Mouse (Mus musculus): ENCODE measurements around the gene Sirt2. TPM values are rescaled to one million over a fixed set of nuclear protein-coding genes. Genes with fewer than 3 reads are reported as not detected.

Sirt2 gene
- polyA plus RNA-seq, 1 experiment from 2014 or later = 50.3 TPM

GRCm38 (mm10) chr7:28733211-28733610 is 33.3 kb upstream of the Sirt2 start:
- Histone ChIP-seq H3K4me3 (peak overlapping the region; percentile 50), H3K9ac (0 out of 2 replicates have a peak overlapping the region, but pooled peaks have one; percentile 12), H3K9me3 (replicated peaks) (peaks cover 9% of the 10 kb centered on the region; the same call in 1 of the 2 replicates), H3K4me2 (peak overlapping the region; percentile 82), H3K27ac (no peak overlapping the region), H3K27me3 (no peaks in the 10 kb centered on the region), H3K36me3 (peaks cover 29% of the 10 kb centered on the region), H3K4me1 (replicated peaks) (peaks cover 11% of the 10 kb centered on the region)
- no peak for ATAC-seq (replicated peaks; ENCODE audit: insufficient number of reproducible peaks, insufficient read depth, low FRiP score, low read depth)
- 23% methylated on average over 11 of the region's 11 CpGs for WGBS

- peaks cover 9% of the 10 kb centered on the region; the same call in 1 of the 2 replicates for H3K9me3 ChIP-seq (replicated peaks)
- no peak for ATAC-seq (replicated peaks; ENCODE audit: insufficient number of reproducible peaks, insufficient read depth, low FRiP score, low read depth)
- no peak overlapping the region for H3K4me3 ChIP-seq
- H3K4me1 ChIP-seq (replicated peaks) = peaks cover 11% of the 10 kb centered on the region
- H3K27me3 ChIP-seq = no peaks in the 10 kb centered on the region
- 81% methylated on average over 6 of the region's 6 CpGs for WGBS
- peaks cover 41% of the 10 kb centered on the region for H3K36me3 ChIP-seq
- H3K4me2 ChIP-seq = no peak overlapping the region
- no peak overlapping the region for H3K27ac ChIP-seq
- no peak overlapping the region for H3K9ac ChIP-seq
Observed at GRCm38 (mm10) chr7:28735701-28736100, 30.8 kb upstream of the Sirt2 start.

GRCm38 (mm10) chr7:28739829-28740228 is 26.7 kb upstream of the Sirt2 start:
- Histone ChIP-seq H3K27me3 (no peaks in the 10 kb centered on the region), H3K9me3 (replicated peaks) (no peaks in the 10 kb centered on the region), H3K4me2 (no peak overlapping the region), H3K4me3 (no peak overlapping the region), H3K27ac (no peak overlapping the region), H3K4me1 (replicated peaks) (peaks cover 14% of the 10 kb centered on the region), H3K9ac (no peak overlapping the region), H3K36me3 (peaks cover 33% of the 10 kb centered on the region)
- no peak for ATAC-seq (replicated peaks; ENCODE audit: insufficient number of reproducible peaks, insufficient read depth, low FRiP score, low read depth)
- WGBS = 92% methylated on average over 21 of the region's 21 CpGs

GRCm38 (mm10) chr7:28740949-28741348 is 25.6 kb upstream of the Sirt2 start:
- Histone ChIP-seq H3K9me3 (replicated peaks) (no peaks in the 10 kb centered on the region), H3K4me3 (peak overlapping the region; percentile 82), H3K4me1 (replicated peaks) (peaks cover 14% of the 10 kb centered on the region), H3K4me2 (peak overlapping the region; percentile 68), H3K36me3 (peaks cover 33% of the 10 kb centered on the region), H3K9ac (peak overlapping the region; percentile 56), H3K27me3 (no peaks in the 10 kb centered on the region), H3K27ac (peak overlapping the region; percentile 64)
- 33% methylated on average over 9 of the region's 9 CpGs for WGBS
- no peak for ATAC-seq (replicated peaks; ENCODE audit: insufficient number of reproducible peaks, insufficient read depth, low FRiP score, low read depth)

- WGBS = 1% methylated on average over 13 of the region's 13 CpGs
- H3K4me1 ChIP-seq (replicated peaks) = peaks cover 14% of the 10 kb centered on the region
- no peaks in the 10 kb centered on the region for H3K27me3 ChIP-seq
- peak overlapping the region; percentile 64 for H3K27ac ChIP-seq
- peaks cover 30% of the 10 kb centered on the region for H3K36me3 ChIP-seq
- H3K4me2 ChIP-seq = peak overlapping the region; percentile 68
- 0 out of 2 replicates have a peak, but pooled peaks have one; percentile 1 for ATAC-seq (replicated peaks; ENCODE audit: insufficient number of reproducible peaks, insufficient read depth, low FRiP score, low read depth)
- H3K9me3 ChIP-seq (replicated peaks) = no peaks in the 10 kb centered on the region
- H3K4me3 ChIP-seq = peak overlapping the region; percentile 82
- H3K9ac ChIP-seq = peak overlapping the region; percentile 56
Observed at GRCm38 (mm10) chr7:28741368-28741708, 25.2 kb upstream of the Sirt2 start.

- ATAC-seq (replicated peaks; ENCODE audit: insufficient number of reproducible peaks, insufficient read depth, low FRiP score, low read depth) = peak; percentile 98
Observed at GRCm38 (mm10) chr7:28741709-28742438, 24.7 kb upstream of the Sirt2 start, which contains the start of the genes Mrps12 and Sars2. Mrps12 (minus strand) TSS chr7:28741820. Sars2 (plus strand) TSS chr7:28741992.

GRCm38 (mm10) chr7:28749935-28750334 is 16.6 kb upstream of the Sirt2 start:
- H3K4me3 ChIP-seq = no peak overlapping the region
- no peak for ATAC-seq (replicated peaks; ENCODE audit: insufficient number of reproducible peaks, insufficient read depth, low FRiP score, low read depth)

More at GRCm38 (mm10) chr7:28741709-28742438, 24.7 kb upstream of the Sirt2 start, which contains the start of the genes Mrps12 and Sars2:
- Histone ChIP-seq H3K4me1 (replicated peaks) (peaks cover 14% of the 10 kb centered on the region), H3K36me3 (peaks cover 27% of the 10 kb centered on the region), H3K9me3 (replicated peaks) (no peaks in the 10 kb centered on the region), H3K27ac (peak within 1 kb of the TSS; percentile 94), H3K4me3 (peak within 1 kb of the TSS; percentile 82), H3K27me3 (no peaks in the 10 kb centered on the region), H3K9ac (peak within 1 kb of the TSS; percentile 79), H3K4me2 (peak within 1 kb of the TSS; percentile 68)
- WGBS = under 1% methylated on average over 39 of the region's 39 CpGs

GRCm38 (mm10) chr7:28756079-28756478 is 10.5 kb upstream of the Sirt2 start, which contains the start of gene Ccer2:
Ccer2 (plus strand) TSS chr7:28756174.
- H3K9ac ChIP-seq = no peak within 1 kb of the TSS
- H3K36me3 ChIP-seq = peaks cover 17% of the 10 kb centered on the region
- H3K4me1 ChIP-seq (replicated peaks) = peaks cover 5% of the 10 kb centered on the region
- no peak within 1 kb of the TSS for H3K27ac ChIP-seq
- no peak within 1 kb of the TSS for H3K4me2 ChIP-seq
- 3% methylated on average over 17 of the region's 17 CpGs for WGBS
- no peak for ATAC-seq (replicated peaks; ENCODE audit: insufficient number of reproducible peaks, insufficient read depth, low FRiP score, low read depth)
- no peak within 1 kb of the TSS for H3K4me3 ChIP-seq
- no peaks in the 10 kb centered on the region for H3K9me3 ChIP-seq (replicated peaks)
- peaks cover 18% of the 10 kb centered on the region for H3K27me3 ChIP-seq

More at GRCm38 (mm10) chr7:28749935-28750334, 16.6 kb upstream of the Sirt2 start:
- Histone ChIP-seq H3K4me2 (no peak overlapping the region), H3K27me3 (no peaks in the 10 kb centered on the region), H3K36me3 (peaks cover 10% of the 10 kb centered on the region; the same call in 1 of the 2 replicates), H3K9ac (no peak overlapping the region), H3K4me1 (replicated peaks) (no peaks in the 10 kb centered on the region), H3K9me3 (replicated peaks) (no peaks in the 10 kb centered on the region), H3K27ac (no peak overlapping the region)
- WGBS = 90% methylated on average over 7 of the region's 7 CpGs

- H3K27me3 ChIP-seq = peaks cover 18% of the 10 kb centered on the region
- H3K4me2 ChIP-seq = no peak overlapping the region
- no peaks in the 10 kb centered on the region for H3K9me3 ChIP-seq (replicated peaks)
- H3K27ac ChIP-seq = no peak overlapping the region
- WGBS = 82% methylated on average over 13 of the region's 13 CpGs
- peaks cover 20% of the 10 kb centered on the region for H3K36me3 ChIP-seq
- no peak overlapping the region for H3K9ac ChIP-seq
- no peak for ATAC-seq (replicated peaks; ENCODE audit: insufficient number of reproducible peaks, insufficient read depth, low FRiP score, low read depth)
- peaks cover 5% of the 10 kb centered on the region for H3K4me1 ChIP-seq (replicated peaks)
- H3K4me3 ChIP-seq = no peak overlapping the region
Observed at GRCm38 (mm10) chr7:28758623-28759022, 7.9 kb upstream of the Sirt2 start.

- peaks cover 3% of the 10 kb centered on the region for H3K27me3 ChIP-seq
- peaks cover 20% of the 10 kb centered on the region for H3K36me3 ChIP-seq
- no peak overlapping the region for H3K9ac ChIP-seq
- H3K4me2 ChIP-seq = no peak overlapping the region
- no peak overlapping the region for H3K4me3 ChIP-seq
- no peak overlapping the region for H3K27ac ChIP-seq
- no peaks in the 10 kb centered on the region for H3K9me3 ChIP-seq (replicated peaks)
- ATAC-seq (replicated peaks; ENCODE audit: insufficient number of reproducible peaks, insufficient read depth, low FRiP score, low read depth) = no peak
- 77% methylated on average over 9 of the region's 9 CpGs for WGBS
- H3K4me1 ChIP-seq (replicated peaks) = peaks cover 12% of the 10 kb centered on the region
Observed at GRCm38 (mm10) chr7:28761907-28762306, 4.6 kb upstream of the Sirt2 start.

- H3K9me3 ChIP-seq (replicated peaks) = no peaks in the 10 kb centered on the region
- no peak overlapping the region for H3K27ac ChIP-seq
- H3K4me1 ChIP-seq (replicated peaks) = peaks cover 23% of the 10 kb centered on the region
- H3K36me3 ChIP-seq = peaks cover 16% of the 10 kb centered on the region
- WGBS = 71% methylated on average over 6 of the region's 6 CpGs
- H3K9ac ChIP-seq = no peak overlapping the region
- peak overlapping the region; percentile 85 for H3K4me3 ChIP-seq
- no peak for ATAC-seq (replicated peaks; ENCODE audit: insufficient number of reproducible peaks, insufficient read depth, low FRiP score, low read depth)
- no peaks in the 10 kb centered on the region for H3K27me3 ChIP-seq
- H3K4me2 ChIP-seq = peak overlapping the region; percentile 78
Observed at GRCm38 (mm10) chr7:28765211-28765610, 1.3 kb upstream of the Sirt2 start.

Measured in heart, embryonic 15.5 days (tissue).